In genomic region chr6:128970508-128971393, GRCm38 (mm10) we compare ENCODE assay signal across 14 mouse cellular contexts. TPM values are rescaled to one million over a fixed set of nuclear protein-coding genes. Genes with fewer than 3 reads are reported as not detected.
"Had no signal": no experiment of that assay in that cellular context is flagged by ENCODE, and none has a peak within 500 bp of the region (broad histone marks: within the 10 kb centered on the region; RNA-seq: fewer than 3 reads in every experiment).

No protein-coding gene starts in this region.

RNA-seq across cellular contexts. Expression of gene Clec2g, which starts 36.6 kb away (rescaled TPM):
- total RNA-seq: megakaryocyte, adult 5-6 weeks; megakaryocyte-erythroid progenitor cell, adult 5-6 weeks had no signal
- polyA plus RNA-seq: liver, embryonic 16.5 days; lung, embryonic 14.5 days; lung, embryonic 16.5 days; midbrain, embryonic 10.5 days; midbrain, embryonic 12.5 days; midbrain, embryonic 14.5 days; midbrain, embryonic 16.5 days; myocyte; neural tube, embryonic 11.5 days; neural tube, embryonic 13.5 days; neural tube, embryonic 15.5 days; testis, adult 2 months had no signal
